Mouse (Mus musculus) myocyte (in vitro differentiated cells): ENCODE data around the gene Ntan1. TPM values are rescaled to one million over a fixed set of nuclear protein-coding genes. Genes with fewer than 3 reads are reported as not detected.
"Not testable (repeated sequence)": the region's sequence is repeated elsewhere in the genome, so short reads cannot be mapped to it uniquely, and the experiment has no call there.

Experiments used
- H3K27me3 ChIP-seq: one replicate; pipeline ENCODE4 v1.6.1; 2011; ENCODE audit not compliant: control insufficient read depth, insufficient read depth, insufficient read length
- H3K36me3 ChIP-seq: one replicate; pipeline ENCODE4 v1.6.1; 2011; ENCODE audit not compliant: control insufficient read depth, insufficient read depth
- H3K4me2 ChIP-seq: one replicate; pipeline ENCODE4 v1.6.1; 2011; ENCODE audit warnings: low read depth, control low read depth
- H3K4me3 ChIP-seq: one replicate; pipeline ENCODE4 v1.5.1; 2011; ENCODE audit warnings: mild to moderate bottlenecking, control low read depth, moderate library complexity
- H3K79me2 ChIP-seq: one replicate; pipeline ENCODE4 v1.6.1; 2011; ENCODE audit not compliant: control insufficient read depth, insufficient read depth
- H3ac ChIP-seq: one replicate; pipeline ENCODE4 v1.6.1; 2011; ENCODE audit not compliant: control insufficient read depth, insufficient read length
- CEBPB ChIP-seq: IDR thresholded peaks from 2 replicates; pipeline ENCODE4 v1.6.1; 2011; ENCODE audit warnings: mild to moderate bottlenecking, moderate library complexity; ENCODE audit not compliant: poor library complexity, insufficient read depth, severe bottlenecking
- E2F4 ChIP-seq: IDR thresholded peaks from one replicate; pipeline ENCODE4 v1.6.1; 2011; ENCODE audit warnings: mild to moderate bottlenecking, control low read depth, moderate library complexity; ENCODE audit not compliant: insufficient read depth
- MYOD1 ChIP-seq, 3 experiments: IDR thresholded peaks; one replicate each; pipeline ENCODE4 v1.6.1; 2011; ENCODE audit warnings: control low read depth in 2 of 3, low read depth in 2 of 3, mild to moderate bottlenecking in 2 of 3, moderate library complexity in 1 of 3; ENCODE audit not compliant: insufficient read length in 2 of 3, control insufficient read depth in 1 of 3
- MYOG ChIP-seq, 3 experiments: IDR thresholded peaks; one replicate each; pipeline ENCODE4 v1.6.1; 2011; ENCODE audit warnings: control low read depth in 2 of 3, low read depth in 2 of 3, mild to moderate bottlenecking in 2 of 3; ENCODE audit not compliant: insufficient read length in 2 of 3, control insufficient read depth in 1 of 3, insufficient read depth in 1 of 3
- POLR2A ChIP-seq: IDR thresholded peaks from one replicate; pipeline ENCODE4 v1.6.1; 2011; ENCODE audit warnings: low read depth, mild to moderate bottlenecking, control low read depth, moderate library complexity; ENCODE audit not compliant: insufficient read length
- POLR2AphosphoS2 ChIP-seq: IDR thresholded peaks from one replicate; pipeline ENCODE4 v1.6.1; 2011; ENCODE audit warnings: low read depth, control low read depth; ENCODE audit not compliant: insufficient read length
- REST ChIP-seq: IDR thresholded peaks from one replicate; pipeline ENCODE4 v1.6.1; 2011; ENCODE audit warnings: mild to moderate bottlenecking, control low read depth, moderate library complexity; ENCODE audit not compliant: insufficient read depth, insufficient read length
- SRF ChIP-seq: IDR thresholded peaks from one replicate; pipeline ENCODE4 v1.6.1; 2011; ENCODE audit warnings: low read depth; ENCODE audit not compliant: control insufficient read depth, insufficient read length
- TCF3 ChIP-seq: IDR thresholded peaks from one replicate; pipeline ENCODE4 v1.6.1; 2011; ENCODE audit warnings: low read depth, control low read depth; ENCODE audit not compliant: insufficient read length
- USF1 ChIP-seq: IDR thresholded peaks from one replicate; pipeline ENCODE4 v1.6.1; 2011; ENCODE audit warnings: low read depth, mild to moderate bottlenecking, control low read depth, moderate library complexity
- polyA plus RNA-seq: library from polyadenylated mRNA; unstranded; fragments of >200 nt; fragmentation: generic; extraction: Trizol; gene quantifications from one replicate; pipeline ENCODE4 v1.2.1, GENCODE M21; 2012; ENCODE audit warnings: missing spikeins

Ntan1 gene
- polyA plus RNA-seq, result 28.8 TPM

- Histone ChIP-seq H3ac (peak within 1 kb of the TSS; percentile 77), H3K36me3 (peaks cover 7% of the 10 kb centered on the region), H3K79me2 (no peaks in the 10 kb centered on the region), H3K27me3 (no peaks in the 10 kb centered on the region), H3K4me3 (peak within 1 kb of the TSS; percentile 70), H3K4me2 (peak within 1 kb of the TSS; percentile 91)
- TF ChIP-seq REST (peak; percentile 29), CEBPB (no peak), POLR2A (peak; percentile 98), TCF3 (no peak), MYOD1 (IDR thresholded peaks at IDR 0.05; ENCODE audit: control insufficient read depth in 1 of 3, insufficient read length in 2 of 3, low read depth in 2 of 3) (peak in 2 of 3 experiments; percentile 62 to 67), E2F4 (peak; percentile 57), POLR2AphosphoS2 (peak; percentile 86), SRF (peak; percentile 33), MYOG (IDR thresholded peaks at IDR 0.05; ENCODE audit: control insufficient read depth in 1 of 3, insufficient read depth in 1 of 3, insufficient read length in 2 of 3, low read depth in 2 of 3) (peak in 2 of 3 experiments; percentile 31 to 38)
These were observed at the start of gene Ntan1 for GRCm38 (mm10) chr16:13818560-13819393. Ntan1 (plus strand) TSS chr16:13818845.

- not testable (repeated sequence) for H3ac ChIP-seq, H3K4me2 ChIP-seq, H3K27me3 ChIP-seq, H3K79me2 ChIP-seq, H3K4me3 ChIP-seq, H3K36me3 ChIP-seq
These were observed 47.0 kb upstream of the Ntan1 start for GRCm38 (mm10) chr16:13771603-13772002.

- H3K4me3 ChIP-seq, H3K27me3 ChIP-seq, H3ac ChIP-seq, H3K4me2 ChIP-seq, H3K79me2 ChIP-seq, H3K36me3 ChIP-seq: not testable (repeated sequence)
- 0 out of 2 replicates have a peak, but pooled peaks have one; percentile 43 for TF ChIP-seq CEBPB
These were observed 46.6 kb upstream of the Ntan1 start for GRCm38 (mm10) chr16:13772051-13772450.

GRCm38 (mm10) chr16:13774011-13774410 lies 44.6 kb upstream of the Ntan1 start:
- not testable (repeated sequence) for H3K27me3 ChIP-seq, H3K79me2 ChIP-seq, H3K4me3 ChIP-seq, H3K4me2 ChIP-seq, H3ac ChIP-seq, H3K36me3 ChIP-seq

DNA sequence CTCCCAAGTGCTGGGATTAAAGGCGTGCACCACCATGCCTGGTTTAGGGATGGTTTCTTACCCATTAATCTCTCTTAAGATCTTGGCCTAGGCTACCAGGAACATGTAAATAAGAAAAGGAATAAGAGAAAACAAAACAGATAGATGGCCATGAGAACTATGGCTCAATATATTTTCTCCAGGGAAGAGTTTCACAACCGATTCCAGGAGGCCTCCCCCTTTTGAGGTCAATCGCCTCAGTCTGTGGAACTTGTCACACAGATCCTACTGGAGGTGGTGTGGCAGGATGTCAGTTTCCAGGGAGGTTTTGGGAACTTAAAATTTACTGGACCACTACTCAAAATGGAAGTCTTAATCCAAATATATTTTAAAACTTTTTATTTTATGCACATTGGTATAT lies 44.0 kb upstream of the Ntan1 start:
- H3K4me3 ChIP-seq, H3K27me3 ChIP-seq: not testable (repeated sequence)

GRCm38 (mm10) chr16:13780353-13781036 lies 38.1 kb upstream of the Ntan1 start, which contains the start of gene Rrn3:
Rrn3 (plus strand) TSS chr16:13780708.
- peaks cover 17% of the 10 kb centered on the region for H3K79me2 ChIP-seq
- TF ChIP-seq MYOD1 (IDR thresholded peaks at IDR 0.05; ENCODE audit: control insufficient read depth in 1 of 3, insufficient read length in 2 of 3, low read depth in 2 of 3) (no peak), E2F4 (no peak), POLR2A (peak; percentile 97), POLR2AphosphoS2 (peak; percentile 99), USF1 (peak; percentile 96), REST (no peak)
- peaks cover 2% of the 10 kb centered on the region for H3K36me3 ChIP-seq
- H3K27me3 ChIP-seq, result no peaks in the 10 kb centered on the region
- H3K4me2 ChIP-seq, result peak within 1 kb of the TSS; percentile 97
- peak within 1 kb of the TSS; percentile 78 for H3K4me3 ChIP-seq
- H3ac ChIP-seq, result peak within 1 kb of the TSS; percentile 18

More for the DNA sequence above, 44.0 kb upstream of the Ntan1 start:
- not testable (repeated sequence) for H3K36me3 ChIP-seq, H3K4me2 ChIP-seq, H3K79me2 ChIP-seq, H3ac ChIP-seq
